ENCODE assay signal across 14 mouse cellular contexts in the genomic region with DNA sequence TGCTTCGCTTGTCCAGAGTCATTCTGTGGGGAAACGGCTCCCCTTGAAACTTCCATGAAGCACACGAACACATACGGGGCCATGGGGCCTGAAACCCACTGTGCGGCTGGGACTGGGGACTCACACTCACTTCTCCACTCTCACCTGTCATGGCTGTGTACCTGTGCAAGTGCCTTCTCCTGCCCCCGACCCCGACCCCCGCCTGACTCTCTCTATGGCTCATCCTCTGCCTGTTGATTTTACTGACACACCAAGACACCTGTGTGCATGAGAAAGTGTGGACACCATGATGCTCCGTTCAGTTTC. TPM values are rescaled to one million over a fixed set of nuclear protein-coding genes. Genes with fewer than 3 reads are reported as not detected.
DNase-seq lines count a peak whose midpoint lies in the region; ATAC-seq and TF ChIP-seq lines count a peak whose summit lies in the region.
"Had no signal": no experiment of that assay in that cellular context is flagged by ENCODE, and none has a peak within 500 bp of the region (broad histone marks: within the 10 kb centered on the region; RNA-seq: fewer than 3 reads in every experiment).

No protein-coding gene starts in this region.

- H3K27ac ChIP-seq in embryonic facial prominence, embryonic 10.5 days (replicated peaks), result no peak overlapping the region
- no peak overlapping the region for H3K27ac ChIP-seq in hindbrain, embryonic 13.5 days
- peak overlapping the region; percentile 43; the same call in 1 of the 2 replicates for H3K27ac ChIP-seq in limb, embryonic 15.5 days
- H3K27ac ChIP-seq: intestine, embryonic 15.5 days; liver, embryonic 15.5 days; stomach, embryonic 15.5 days had no signal

- peak overlapping the region; percentile 40 for H3K4me2 ChIP-seq in hindbrain, embryonic 13.5 days
- H3K4me2 ChIP-seq in limb, embryonic 15.5 days, result peak overlapping the region; percentile 8; the same call in 1 of the 2 replicates
- H3K4me2 ChIP-seq: intestine, embryonic 15.5 days; liver, embryonic 15.5 days; stomach, embryonic 15.5 days had no signal

- WGBS in embryonic facial prominence, embryonic 10.5 days, result 44% methylated on average over 9 of the region's 9 CpGs
- 30% methylated on average over 9 of the region's 9 CpGs for WGBS in hindbrain, embryonic 13.5 days
- 40% methylated on average over 9 of the region's 9 CpGs for WGBS in limb, embryonic 15.5 days

- H3K36me3 ChIP-seq in E14TG2a.4 (ENCODE audit: insufficient read depth, low read length), result no peaks in the 10 kb centered on the region
- H3K36me3 ChIP-seq in embryonic facial prominence, embryonic 10.5 days (replicated peaks), result no peaks in the 10 kb centered on the region
- no peaks in the 10 kb centered on the region for H3K36me3 ChIP-seq in hindbrain, embryonic 13.5 days
- no peaks in the 10 kb centered on the region for H3K36me3 ChIP-seq in limb, embryonic 15.5 days
- H3K36me3 ChIP-seq: intestine, embryonic 15.5 days; liver, embryonic 15.5 days; stomach, embryonic 15.5 days had no signal

- peaks cover 24% of the 10 kb centered on the region for H3K27me3 ChIP-seq in E14TG2a.4 (ENCODE audit: insufficient read depth, low read length)
- peaks cover 84% of the 10 kb centered on the region for H3K27me3 ChIP-seq in embryonic facial prominence, embryonic 10.5 days (replicated peaks; ENCODE audit: low read depth, poor library complexity, severe bottlenecking)
- peaks cover 95% of the 10 kb centered on the region for H3K27me3 ChIP-seq in hindbrain, embryonic 13.5 days
- H3K27me3 ChIP-seq in limb, embryonic 15.5 days, result no peaks in the 10 kb centered on the region; the same call in 1 of the 2 replicates
- H3K27me3 ChIP-seq: CH12.LX; intestine, embryonic 15.5 days; liver, embryonic 15.5 days; stomach, embryonic 15.5 days had no signal

- H3K4me1 ChIP-seq in E14TG2a.4 (replicated peaks; ENCODE audit: low read depth, low read length), result peaks cover 16% of the 10 kb centered on the region
- peaks cover 37% of the 10 kb centered on the region for H3K4me1 ChIP-seq in embryonic facial prominence, embryonic 10.5 days
- peaks cover 25% of the 10 kb centered on the region for H3K4me1 ChIP-seq in hindbrain, embryonic 13.5 days (replicated peaks)
- H3K4me1 ChIP-seq in limb, embryonic 15.5 days, result peaks cover 26% of the 10 kb centered on the region
- H3K4me1 ChIP-seq: intestine, embryonic 15.5 days; liver, embryonic 15.5 days; stomach, embryonic 15.5 days had no signal

- H3K9me3 ChIP-seq in E14TG2a.4 (ENCODE audit: low read length), result peaks cover 2% of the 10 kb centered on the region; the same call in 1 of the 2 replicates
- no peaks in the 10 kb centered on the region for H3K9me3 ChIP-seq in embryonic facial prominence, embryonic 10.5 days
- H3K9me3 ChIP-seq in hindbrain, embryonic 13.5 days, result no peaks in the 10 kb centered on the region
- H3K9me3 ChIP-seq in limb, embryonic 15.5 days, result no peaks in the 10 kb centered on the region
- H3K9me3 ChIP-seq: intestine, embryonic 15.5 days; liver, embryonic 15.5 days; stomach, embryonic 15.5 days had no signal

- DNase-seq in embryonic facial prominence, embryonic 10.5 days (ENCODE audit: low spot score), result no peak
- no peak for DNase-seq in right cerebral cortex, postnatal 10 days (ENCODE audit: low spot score in 2 of 2)
- no peak for DNase-seq in cerebellum, adult 8-10 months
- DNase-seq: heart, adult 18-20 months; thymus, postnatal 4 days had no signal

- H3K9ac ChIP-seq in hindbrain, embryonic 13.5 days, result no peak overlapping the region
- no peak overlapping the region for H3K9ac ChIP-seq in limb, embryonic 15.5 days
- H3K9ac ChIP-seq: intestine, embryonic 15.5 days; liver, embryonic 15.5 days; stomach, embryonic 15.5 days had no signal

- peak overlapping the region; percentile 43; the same call in 1 of the 2 replicates for H3K4me3 ChIP-seq in E14TG2a.4 (replicated peaks; ENCODE audit: low read length)
- 0 out of 2 replicates have a peak overlapping the region, but pooled peaks have one; percentile 37 for H3K4me3 ChIP-seq in embryonic facial prominence, embryonic 10.5 days
- H3K4me3 ChIP-seq in hindbrain, embryonic 13.5 days, result peak overlapping the region; percentile 15
- H3K4me3 ChIP-seq in limb, embryonic 15.5 days, result no peak overlapping the region
- H3K4me3 ChIP-seq: intestine, embryonic 15.5 days; liver, embryonic 15.5 days; stomach, embryonic 15.5 days had no signal

- ATAC-seq in hindbrain, embryonic 13.5 days (ENCODE audit: low FRiP score), result no peak
- no peak for ATAC-seq in limb, embryonic 15.5 days (ENCODE audit: insufficient number of reproducible peaks, low FRiP score, low TSS enrichment, low read depth)
- ATAC-seq in megakaryocyte, adult 5-6 weeks (ENCODE audit: poor library complexity, severe bottlenecking), result no peak
- ATAC-seq: intestine, embryonic 15.5 days had no signal

- no peak for TF ChIP-seq CTCF in E14TG2a.4 (conservative IDR thresholded peaks at IDR 0.05; ENCODE audit: low read length)

RNA-seq across cellular contexts. Expression of gene Dbx2, which starts 16.0 kb away (rescaled TPM):
- 0.46 and 4.6 TPM in 2 replicates for polyA plus RNA-seq in embryonic facial prominence, embryonic 10.5 days (2016; fragmentation: Nextera tagmentation; extraction: Ambion mirVana)
- polyA plus RNA-seq in hindbrain, embryonic 13.5 days (2015; fragmentation: Nextera tagmentation; extraction: Ambion mirVana), result 3.9 and 7.2 TPM in 2 replicates
- polyA plus RNA-seq in limb, embryonic 15.5 days (2015; fragmentation: Nextera tagmentation; extraction: Ambion mirVana), result 10.8 and 12.7 TPM in 2 replicates
- not detected in 2 replicates for total RNA-seq in megakaryocyte, adult 5-6 weeks (2015)
- not detected in 2 replicates for total RNA-seq in megakaryocyte, adult 5-6 weeks (2017)
- total RNA-seq: heart, adult 18-20 months had no signal
- polyA plus RNA-seq: heart, postnatal 0 days; liver, embryonic 15.5 days had no signal
